Comparison of ENCODE assay signal across 17 mouse cellular contexts in the genomic region with DNA sequence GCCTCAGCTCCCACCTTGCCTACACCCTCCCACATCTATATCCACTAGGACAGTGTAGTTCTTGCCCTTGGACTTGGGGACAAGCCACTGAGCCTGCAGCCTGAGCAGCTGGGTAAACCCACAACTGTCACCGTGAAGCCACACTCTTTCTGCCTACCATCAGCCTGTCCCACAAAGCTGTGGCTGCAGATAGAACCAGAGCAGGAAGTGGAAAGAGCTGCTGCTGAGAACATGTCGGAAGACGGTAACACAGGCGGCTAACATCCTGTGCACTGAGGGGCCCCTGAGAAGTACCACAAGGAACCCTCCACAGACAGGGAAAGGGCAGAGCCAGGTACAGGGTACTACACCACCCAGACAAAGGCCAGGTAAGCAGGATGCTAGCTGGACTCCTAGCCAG. TPM values are rescaled to one million over a fixed set of nuclear protein-coding genes. Genes with fewer than 3 reads are reported as not detected.
DNase-seq lines count a peak whose midpoint lies in the region; ATAC-seq and TF ChIP-seq lines count a peak whose summit lies in the region.
"Had no signal": no experiment of that assay in that cellular context is flagged by ENCODE, and none has a peak within 500 bp of the region (broad histone marks: within the 10 kb centered on the region; RNA-seq: fewer than 3 reads in every experiment).

No protein-coding gene starts in this region.

- H3K27me3 ChIP-seq in heart, embryonic 13.5 days (replicated peaks) = no peaks in the 10 kb centered on the region
- no peaks in the 10 kb centered on the region for H3K27me3 ChIP-seq in liver, embryonic 15.5 days
- H3K27me3 ChIP-seq in thymus, adult 2 months (ENCODE audit: control insufficient read depth, insufficient read depth, low read length) = no peaks in the 10 kb centered on the region
- no peaks in the 10 kb centered on the region for H3K27me3 ChIP-seq in forebrain, embryonic 13.5 days
- no peaks in the 10 kb centered on the region for H3K27me3 ChIP-seq in kidney, embryonic 15.5 days
- H3K27me3 ChIP-seq: embryonic facial prominence, embryonic 12.5 days; forebrain, embryonic 15.5 days; lung, embryonic 15.5 days; Patski had no signal

- intact Hi-C loops in heart, postnatal 10 days (cut with DNase I) = no loop called here

- TF ChIP-seq POLR2A in thymus, adult 2 months (IDR thresholded peaks at IDR 0.05; ENCODE audit: control insufficient read depth, extremely low read depth, insufficient read depth, low read length, poor library complexity) = 0 out of 2 replicates have a peak, but pooled peaks have one; percentile 41

- no peak for ATAC-seq in heart, embryonic 13.5 days (ENCODE audit: extremely low read depth, insufficient number of reproducible peaks, low FRiP score, low TSS enrichment)
- no peak for ATAC-seq in liver, embryonic 15.5 days (ENCODE audit: insufficient read depth)
- ATAC-seq in forebrain, embryonic 13.5 days = no peak
- no peak for ATAC-seq in kidney, embryonic 15.5 days (replicated peaks; ENCODE audit: low FRiP score)
- ATAC-seq: forebrain, embryonic 15.5 days; hindbrain, embryonic 16.5 days; midbrain, embryonic 16.5 days; Patski had no signal

- no peak for TF ChIP-seq CTCF in thymus, adult 2 months (IDR thresholded peaks at IDR 0.05; ENCODE audit: borderline replicate concordance, control insufficient read depth, extremely low read depth, insufficient read depth, low read length, poor library complexity)

- no peak overlapping the region for H3K27ac ChIP-seq in heart, embryonic 13.5 days (replicated peaks)
- H3K27ac ChIP-seq in liver, embryonic 15.5 days (replicated peaks) = peak overlapping the region; percentile 92
- H3K27ac ChIP-seq in thymus, adult 2 months (ENCODE audit: control insufficient read depth, insufficient read depth, low read length) = peak overlapping the region; percentile 97
- no peak overlapping the region for H3K27ac ChIP-seq in forebrain, embryonic 13.5 days
- no peak overlapping the region for H3K27ac ChIP-seq in kidney, embryonic 15.5 days
- H3K27ac ChIP-seq: embryonic facial prominence, embryonic 12.5 days; forebrain, embryonic 15.5 days; lung, embryonic 15.5 days had no signal

- peak overlapping the region; percentile 28 for H3K4me2 ChIP-seq in heart, embryonic 13.5 days
- peak overlapping the region; percentile 5; the same call in 1 of the 2 replicates for H3K4me2 ChIP-seq in liver, embryonic 15.5 days
- H3K4me2 ChIP-seq in forebrain, embryonic 13.5 days = no peak overlapping the region
- H3K4me2 ChIP-seq in kidney, embryonic 15.5 days = no peak overlapping the region
- H3K4me2 ChIP-seq: embryonic facial prominence, embryonic 12.5 days; forebrain, embryonic 15.5 days; lung, embryonic 15.5 days had no signal

- DNase-seq in heart, postnatal 10 days = no peak
- DNase-seq in CD8-positive naive resting alpha-beta T cell, adult 2 months (ENCODE audit: low read depth in 2 of 2, low spot score in 2 of 2) = peak; percentile 54 to 57
- DNase-seq in thymus, adult 2 months = peak; percentile 80
- no peak for DNase-seq in gastrocnemius, adult 18-20 months (ENCODE audit: low spot score)
- DNase-seq: adrenal gland, postnatal 25 days; cerebellum, adult 11 months; kidney, postnatal 25 days had no signal

- H3K4me3 ChIP-seq in heart, embryonic 13.5 days = peak overlapping the region; percentile 18; the same call in 1 of the 2 replicates
- no peak overlapping the region for H3K4me3 ChIP-seq in liver, embryonic 15.5 days (replicated peaks)
- no peak overlapping the region for H3K4me3 ChIP-seq in thymus, adult 2 months (ENCODE audit: control insufficient read depth, insufficient read depth, low read length)
- no peak overlapping the region for H3K4me3 ChIP-seq in forebrain, embryonic 13.5 days
- no peak overlapping the region for H3K4me3 ChIP-seq in kidney, embryonic 15.5 days (replicated peaks)
- H3K4me3 ChIP-seq: embryonic facial prominence, embryonic 12.5 days; forebrain, embryonic 15.5 days; lung, embryonic 15.5 days had no signal

- H3K36me3 ChIP-seq in heart, embryonic 13.5 days = peaks cover 94% of the 10 kb centered on the region
- H3K36me3 ChIP-seq in liver, embryonic 15.5 days (replicated peaks) = peaks cover 96% of the 10 kb centered on the region
- peaks cover 72% of the 10 kb centered on the region for H3K36me3 ChIP-seq in thymus, adult 2 months (ENCODE audit: control insufficient read depth, insufficient read depth, low read length)
- peaks cover 94% of the 10 kb centered on the region for H3K36me3 ChIP-seq in forebrain, embryonic 13.5 days (ENCODE audit: poor library complexity, severe bottlenecking)
- H3K36me3 ChIP-seq in kidney, embryonic 15.5 days = peaks cover 92% of the 10 kb centered on the region

- WGBS in heart, embryonic 13.5 days = 77% methylated on average over 4 of the region's 4 CpGs
- 21% methylated on average over 4 of the region's 4 CpGs for WGBS in liver, embryonic 15.5 days (ENCODE audit: insufficient replicate concordance)
- WGBS in thymus, adult 2 months = 6% methylated on average over 4 of the region's 4 CpGs
- 96% methylated on average over 4 of the region's 4 CpGs for WGBS in forebrain, embryonic 13.5 days
- 85% methylated on average over 4 of the region's 4 CpGs for WGBS in kidney, embryonic 15.5 days

- no peaks in the 10 kb centered on the region for H3K9me3 ChIP-seq in heart, embryonic 13.5 days
- no peaks in the 10 kb centered on the region for H3K9me3 ChIP-seq in liver, embryonic 15.5 days (replicated peaks)
- no peaks in the 10 kb centered on the region for H3K9me3 ChIP-seq in forebrain, embryonic 13.5 days (replicated peaks)
- H3K9me3 ChIP-seq in kidney, embryonic 15.5 days (replicated peaks) = no peaks in the 10 kb centered on the region
- H3K9me3 ChIP-seq: embryonic facial prominence, embryonic 12.5 days; forebrain, embryonic 15.5 days; lung, embryonic 15.5 days had no signal

- peaks cover 26% of the 10 kb centered on the region for H3K4me1 ChIP-seq in heart, embryonic 13.5 days
- peaks cover 98% of the 10 kb centered on the region for H3K4me1 ChIP-seq in liver, embryonic 15.5 days (replicated peaks)
- H3K4me1 ChIP-seq in thymus, adult 2 months (replicated peaks; ENCODE audit: control insufficient read depth, insufficient read depth, low read length) = peaks cover 61% of the 10 kb centered on the region
- peaks cover 6% of the 10 kb centered on the region for H3K4me1 ChIP-seq in forebrain, embryonic 13.5 days
- H3K4me1 ChIP-seq in kidney, embryonic 15.5 days = peaks cover 11% of the 10 kb centered on the region

- H3K9ac ChIP-seq in heart, embryonic 13.5 days = no peak overlapping the region
- H3K9ac ChIP-seq in liver, embryonic 15.5 days = no peak overlapping the region
- H3K9ac ChIP-seq in forebrain, embryonic 13.5 days = no peak overlapping the region
- H3K9ac ChIP-seq in kidney, embryonic 15.5 days = no peak overlapping the region
- H3K9ac ChIP-seq: embryonic facial prominence, embryonic 12.5 days; forebrain, embryonic 15.5 days; lung, embryonic 15.5 days had no signal

RNA-seq across cellular contexts. Expression of a gene that starts 1.3 kb away (rescaled TPM):
- polyA plus RNA-seq in heart, embryonic 13.5 days (2015; fragmentation: Nextera tagmentation; extraction: Ambion mirVana) = 2.3 TPM in 1 of 2 replicates, not detected in the other
- total RNA-seq in heart, postnatal 10 days (2021) = 1 to 10 TPM; 1.7 to 5.1 TPM
- 0.54 and 0.78 TPM in 2 replicates for polyA plus RNA-seq in liver, embryonic 15.5 days (2015; fragmentation: Nextera tagmentation; extraction: Ambion mirVana)
- 0.23 and 0.31 TPM in 2 replicates for polyA plus RNA-seq in thymus, adult 2 months (2012; rRNA removed)
- polyA plus RNA-seq in forebrain, embryonic 13.5 days (2015; fragmentation: Nextera tagmentation; extraction: Ambion mirVana) = 1.5 TPM in 1 of 2 replicates, not detected in the other
- 1.2 and 2.5 TPM in 2 replicates for polyA plus RNA-seq in kidney, embryonic 15.5 days (2015; fragmentation: Nextera tagmentation; extraction: Ambion mirVana)
- 1 to 10 TPM; 1.1 to 2.4 TPM for total RNA-seq in gastrocnemius, adult 18-20 months (2021)
- polyA plus RNA-seq: embryonic facial prominence, embryonic 12.5 days had no signal

RNA-seq across cellular contexts. Expression of a gene that starts 6.7 kb away (rescaled TPM):
- 443 and 485 TPM in 2 replicates for polyA plus RNA-seq in heart, embryonic 13.5 days (2015; fragmentation: Nextera tagmentation; extraction: Ambion mirVana)
- 100 to 1,000 TPM; 501 to 525 TPM for total RNA-seq in heart, postnatal 10 days (2021)
- polyA plus RNA-seq in liver, embryonic 15.5 days (2015; fragmentation: Nextera tagmentation; extraction: Ambion mirVana) = 377 and 446 TPM in 2 replicates
- 762 and 992 TPM in 2 replicates for polyA plus RNA-seq in thymus, adult 2 months (2012; rRNA removed)
- polyA plus RNA-seq in forebrain, embryonic 13.5 days (2015; fragmentation: Nextera tagmentation; extraction: Ambion mirVana) = 145 and 166 TPM in 2 replicates
- polyA plus RNA-seq in kidney, embryonic 15.5 days (2015; fragmentation: Nextera tagmentation; extraction: Ambion mirVana) = 294 and 312 TPM in 2 replicates
- 100 to 1,000 TPM; 445 to 450 TPM for total RNA-seq in gastrocnemius, adult 18-20 months (2021)

RNA-seq across cellular contexts. Expression of a gene that starts 7.6 kb away (rescaled TPM):
- 6.5 and 7.5 TPM in 2 replicates for polyA plus RNA-seq in heart, embryonic 13.5 days (2015; fragmentation: Nextera tagmentation; extraction: Ambion mirVana)
- total RNA-seq in heart, postnatal 10 days (2021) = 1 to 10 TPM; 1.0 to 1.1 TPM
- polyA plus RNA-seq in liver, embryonic 15.5 days (2015; fragmentation: Nextera tagmentation; extraction: Ambion mirVana) = 1.9 and 2.1 TPM in 2 replicates
- polyA plus RNA-seq in thymus, adult 2 months (2012; rRNA removed) = 10.8 and 14.8 TPM in 2 replicates
- polyA plus RNA-seq in forebrain, embryonic 13.5 days (2015; fragmentation: Nextera tagmentation; extraction: Ambion mirVana) = 0.96 and 1.1 TPM in 2 replicates
- polyA plus RNA-seq in kidney, embryonic 15.5 days (2015; fragmentation: Nextera tagmentation; extraction: Ambion mirVana) = 1.8 and 2.3 TPM in 2 replicates
- total RNA-seq in gastrocnemius, adult 18-20 months (2021) = 1 to 10 TPM; 3.2 to 5.0 TPM

RNA-seq across cellular contexts. Expression of a gene that starts 53.5 kb away (rescaled TPM):
- 0.19 and 0.41 TPM in 2 replicates for polyA plus RNA-seq in heart, embryonic 13.5 days (2015; fragmentation: Nextera tagmentation; extraction: Ambion mirVana)
- total RNA-seq in heart, postnatal 10 days (2021) = not detected
- polyA plus RNA-seq in liver, embryonic 15.5 days (2015; fragmentation: Nextera tagmentation; extraction: Ambion mirVana) = 0.13 TPM in 1 of 2 replicates, not detected in the other
- polyA plus RNA-seq in thymus, adult 2 months (2012; rRNA removed) = 2.2 and 5.2 TPM in 2 replicates
- polyA plus RNA-seq in forebrain, embryonic 13.5 days (2015; fragmentation: Nextera tagmentation; extraction: Ambion mirVana) = not detected in 2 replicates
- polyA plus RNA-seq in kidney, embryonic 15.5 days (2015; fragmentation: Nextera tagmentation; extraction: Ambion mirVana) = 0.62 and 1.3 TPM in 2 replicates
- not detected for total RNA-seq in gastrocnemius, adult 18-20 months (2021)
- total RNA-seq: adrenal gland, postnatal 25 days had no signal
- polyA plus RNA-seq: forebrain, embryonic 15.5 days; hindbrain, embryonic 16.5 days; midbrain, embryonic 16.5 days had no signal

Comparison
In these comparisons a context has a peak if more than half of its experiments do, and no peak if none do; other contexts are left out.
1. H3K27ac ChIP-seq: peak in liver, embryonic 15.5 days (single experiment) and thymus, adult 2 months (single experiment); none in heart, embryonic 13.5 days (single experiment), forebrain, embryonic 13.5 days (single experiment) and kidney, embryonic 15.5 days (single experiment).
2. H3K4me2 ChIP-seq: peak in heart, embryonic 13.5 days (single experiment) and liver, embryonic 15.5 days (single experiment); none in forebrain, embryonic 13.5 days (single experiment) and kidney, embryonic 15.5 days (single experiment).
3. DNase-seq: peak in CD8-positive naive resting alpha-beta T cell, adult 2 months (2 of 2) and thymus, adult 2 months (single experiment); none in heart, postnatal 10 days (0 of 2) and gastrocnemius, adult 18-20 months (single experiment).